Mouse (Mus musculus): Measurements from ENCODE around the gene Mmp3.

GRCm38 (mm10) chr9:7470262-7470661 is 24.6 kb downstream of the Mmp3 start:
- no peak for TF ChIP-seq CTCF (IDR thresholded peaks at IDR 0.05; ENCODE audit: low read depth, low read length)
- TF ChIP-seq POLR2A (IDR thresholded peaks at IDR 0.05; ENCODE audit: borderline replicate concordance, low read depth, low read length), result no peak
